Mouse (Mus musculus): Measurements from ENCODE around the gene Gvin1. TPM values are rescaled to one million over a fixed set of nuclear protein-coding genes. Genes with fewer than 3 reads are reported as not detected.
"Not testable (repeated sequence)": the region's sequence is repeated elsewhere in the genome, so short reads cannot be mapped to it uniquely, and the experiment has no call there.

Gvin1 gene
- polyA plus RNA-seq (2011; ENCODE audit: insufficient read depth, insufficient read length, low read depth, missing spikeins): 0.12 TPM in 2 replicates

GRCm38 (mm10) chr7:106215177-106215576 lies at the start of gene Gvin1:
Gene Gvin1 (minus strand): TSS chr7:106215326.
- not testable (repeated sequence) for H3K4me1 ChIP-seq (ENCODE audit: control insufficient read depth, insufficient read depth, low read length); H3K27me3 ChIP-seq (ENCODE audit: control insufficient read depth, insufficient read depth, low read length, poor library complexity, severe bottlenecking); H3K9me3 ChIP-seq (replicated peaks; ENCODE audit: control insufficient read depth, insufficient read depth, low read length, poor library complexity, severe bottlenecking); H3K4me3 ChIP-seq (ENCODE audit: low read depth, low read length); H3K27ac ChIP-seq (ENCODE audit: insufficient read depth, low read length); H3K9ac ChIP-seq (ENCODE audit: low read depth, poor library complexity, severe bottlenecking); H3K36me3 ChIP-seq (ENCODE audit: control insufficient read depth, insufficient read depth, low read length, poor library complexity, severe bottlenecking)

GRCm38 (mm10) chr7:106251844-106252517 lies 36.9 kb upstream of the Gvin1 start:
- Histone ChIP-seq H3K4me3 (ENCODE audit: low read depth, low read length) (no peak overlapping the region), H3K9me3 (replicated peaks; ENCODE audit: control insufficient read depth, insufficient read depth, low read length, poor library complexity, severe bottlenecking) (no peaks in the 10 kb centered on the region; the same call in 1 of the 2 replicates), H3K27me3 (ENCODE audit: control insufficient read depth, insufficient read depth, low read length, poor library complexity, severe bottlenecking) (no peaks in the 10 kb centered on the region), H3K36me3 (ENCODE audit: control insufficient read depth, insufficient read depth, low read length, poor library complexity, severe bottlenecking) (no peaks in the 10 kb centered on the region), H3K4me1 (ENCODE audit: control insufficient read depth, insufficient read depth, low read length) (no peaks in the 10 kb centered on the region), H3K27ac (ENCODE audit: insufficient read depth, low read length) (no peak overlapping the region), H3K9ac (ENCODE audit: low read depth, poor library complexity, severe bottlenecking) (no peak overlapping the region)
- no peak for TF ChIP-seq CTCF (IDR thresholded peaks at IDR 0.05; ENCODE audit: low read depth, low read length)
- TF ChIP-seq POLR2A (IDR thresholded peaks at IDR 0.05; ENCODE audit: insufficient read depth, low read length): no peak
- TF ChIP-seq EP300 (IDR thresholded peaks at IDR 0.05; ENCODE audit: insufficient read depth, low read depth, low read length): no peak

- Histone ChIP-seq H3K9ac (ENCODE audit: low read depth, poor library complexity, severe bottlenecking) (no peak overlapping the region), H3K27ac (ENCODE audit: insufficient read depth, low read length) (no peak overlapping the region), H3K27me3 (ENCODE audit: control insufficient read depth, insufficient read depth, low read length, poor library complexity, severe bottlenecking) (no peaks in the 10 kb centered on the region), H3K36me3 (ENCODE audit: control insufficient read depth, insufficient read depth, low read length, poor library complexity, severe bottlenecking) (no peaks in the 10 kb centered on the region), H3K4me3 (ENCODE audit: low read depth, low read length) (no peak overlapping the region), H3K9me3 (replicated peaks; ENCODE audit: control insufficient read depth, insufficient read depth, low read length, poor library complexity, severe bottlenecking) (no peaks in the 10 kb centered on the region; the same call in 1 of the 2 replicates), H3K4me1 (ENCODE audit: control insufficient read depth, insufficient read depth, low read length) (no peaks in the 10 kb centered on the region)
- no peak for TF ChIP-seq EP300 (IDR thresholded peaks at IDR 0.05; ENCODE audit: insufficient read depth, low read depth, low read length)
- no peak for TF ChIP-seq CTCF (IDR thresholded peaks at IDR 0.05; ENCODE audit: low read depth, low read length)
- no peak for TF ChIP-seq POLR2A (IDR thresholded peaks at IDR 0.05; ENCODE audit: insufficient read depth, low read length)
Observed at GRCm38 (mm10) chr7:106248922-106249321, 33.8 kb upstream of the Gvin1 start.

GRCm38 (mm10) chr7:106248245-106248644 lies 33.1 kb upstream of the Gvin1 start:
- TF ChIP-seq POLR2A (IDR thresholded peaks at IDR 0.05; ENCODE audit: insufficient read depth, low read length) (no peak), CTCF (IDR thresholded peaks at IDR 0.05; ENCODE audit: low read depth, low read length) (no peak), EP300 (IDR thresholded peaks at IDR 0.05; ENCODE audit: insufficient read depth, low read depth, low read length) (no peak)
- no peaks in the 10 kb centered on the region for H3K4me1 ChIP-seq (ENCODE audit: control insufficient read depth, insufficient read depth, low read length)

GRCm38 (mm10) chr7:106245601-106246000 lies 30.5 kb upstream of the Gvin1 start:
- Histone ChIP-seq H3K27me3 (ENCODE audit: control insufficient read depth, insufficient read depth, low read length, poor library complexity, severe bottlenecking) (no peaks in the 10 kb centered on the region), H3K27ac (ENCODE audit: insufficient read depth, low read length) (no peak overlapping the region), H3K4me1 (ENCODE audit: control insufficient read depth, insufficient read depth, low read length) (no peaks in the 10 kb centered on the region), H3K4me3 (ENCODE audit: low read depth, low read length) (no peak overlapping the region), H3K9me3 (replicated peaks; ENCODE audit: control insufficient read depth, insufficient read depth, low read length, poor library complexity, severe bottlenecking) (peaks cover 6% of the 10 kb centered on the region), H3K9ac (ENCODE audit: low read depth, poor library complexity, severe bottlenecking) (no peak overlapping the region), H3K36me3 (ENCODE audit: control insufficient read depth, insufficient read depth, low read length, poor library complexity, severe bottlenecking) (no peaks in the 10 kb centered on the region)
- TF ChIP-seq POLR2A (IDR thresholded peaks at IDR 0.05; ENCODE audit: insufficient read depth, low read length): no peak
- no peak for TF ChIP-seq EP300 (IDR thresholded peaks at IDR 0.05; ENCODE audit: insufficient read depth, low read depth, low read length)
- TF ChIP-seq CTCF (IDR thresholded peaks at IDR 0.05; ENCODE audit: low read depth, low read length): no peak

More at GRCm38 (mm10) chr7:106248245-106248644, 33.1 kb upstream of the Gvin1 start:
- Histone ChIP-seq H3K4me3 (ENCODE audit: low read depth, low read length) (no peak overlapping the region), H3K27ac (ENCODE audit: insufficient read depth, low read length) (no peak overlapping the region), H3K9me3 (replicated peaks; ENCODE audit: control insufficient read depth, insufficient read depth, low read length, poor library complexity, severe bottlenecking) (no peaks in the 10 kb centered on the region), H3K36me3 (ENCODE audit: control insufficient read depth, insufficient read depth, low read length, poor library complexity, severe bottlenecking) (no peaks in the 10 kb centered on the region), H3K9ac (ENCODE audit: low read depth, poor library complexity, severe bottlenecking) (no peak overlapping the region), H3K27me3 (ENCODE audit: control insufficient read depth, insufficient read depth, low read length, poor library complexity, severe bottlenecking) (no peaks in the 10 kb centered on the region)

GRCm38 (mm10) chr7:106240484-106241275 lies 25.6 kb upstream of the Gvin1 start:
- H3K9ac ChIP-seq (ENCODE audit: low read depth, poor library complexity, severe bottlenecking); H3K27me3 ChIP-seq (ENCODE audit: control insufficient read depth, insufficient read depth, low read length, poor library complexity, severe bottlenecking): not testable (repeated sequence)
- peaks cover 16% of the 10 kb centered on the region for H3K9me3 ChIP-seq (replicated peaks; ENCODE audit: control insufficient read depth, insufficient read depth, low read length, poor library complexity, severe bottlenecking)

More at GRCm38 (mm10) chr7:106240484-106241275, 25.6 kb upstream of the Gvin1 start:
- H3K4me1 ChIP-seq (ENCODE audit: control insufficient read depth, insufficient read depth, low read length); H3K36me3 ChIP-seq (ENCODE audit: control insufficient read depth, insufficient read depth, low read length, poor library complexity, severe bottlenecking); H3K27ac ChIP-seq (ENCODE audit: insufficient read depth, low read length); H3K4me3 ChIP-seq (ENCODE audit: low read depth, low read length): not testable (repeated sequence)
